Mouse (Mus musculus): ENCODE data around the gene Irak3. TPM values are rescaled to one million over a fixed set of nuclear protein-coding genes. Genes with fewer than 3 reads are reported as not detected.

Irak3 gene
- 8.1 and 8.8 TPM in 2 replicates for total RNA-seq (2014; fragmentation: Nextera tagmentation)
- total RNA-seq (2017), result 5.9 and 8.6 TPM in 2 replicates

DNA sequence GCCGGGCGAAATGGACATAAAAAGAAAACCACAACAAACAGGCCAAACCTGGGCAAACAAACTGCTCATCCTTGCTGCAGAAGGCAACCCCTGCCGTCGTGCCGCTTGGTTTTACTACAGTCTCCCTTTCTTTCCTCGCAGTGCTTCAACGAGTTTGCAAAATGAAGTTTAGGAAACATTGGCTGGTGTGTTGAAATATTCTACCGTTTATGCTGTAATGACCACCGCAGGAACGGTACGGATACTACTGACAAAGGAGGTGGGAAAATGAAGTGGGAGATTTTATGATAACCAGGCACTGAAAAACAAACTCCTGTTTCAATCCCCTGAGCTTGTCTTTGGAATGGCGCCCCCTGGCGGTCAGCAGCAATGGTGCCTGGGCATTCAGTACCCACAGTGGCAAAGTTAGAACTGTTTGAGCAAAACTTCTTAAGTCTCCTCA lies at the start of gene Irak3:
Irak3 (minus strand) TSS at position 170 of the 442 bp plus-strand sequence.
- ATAC-seq (replicated peaks; ENCODE audit: low FRiP score, low TSS enrichment, poor library complexity, severe bottlenecking), result peak; percentile 77

DNA sequence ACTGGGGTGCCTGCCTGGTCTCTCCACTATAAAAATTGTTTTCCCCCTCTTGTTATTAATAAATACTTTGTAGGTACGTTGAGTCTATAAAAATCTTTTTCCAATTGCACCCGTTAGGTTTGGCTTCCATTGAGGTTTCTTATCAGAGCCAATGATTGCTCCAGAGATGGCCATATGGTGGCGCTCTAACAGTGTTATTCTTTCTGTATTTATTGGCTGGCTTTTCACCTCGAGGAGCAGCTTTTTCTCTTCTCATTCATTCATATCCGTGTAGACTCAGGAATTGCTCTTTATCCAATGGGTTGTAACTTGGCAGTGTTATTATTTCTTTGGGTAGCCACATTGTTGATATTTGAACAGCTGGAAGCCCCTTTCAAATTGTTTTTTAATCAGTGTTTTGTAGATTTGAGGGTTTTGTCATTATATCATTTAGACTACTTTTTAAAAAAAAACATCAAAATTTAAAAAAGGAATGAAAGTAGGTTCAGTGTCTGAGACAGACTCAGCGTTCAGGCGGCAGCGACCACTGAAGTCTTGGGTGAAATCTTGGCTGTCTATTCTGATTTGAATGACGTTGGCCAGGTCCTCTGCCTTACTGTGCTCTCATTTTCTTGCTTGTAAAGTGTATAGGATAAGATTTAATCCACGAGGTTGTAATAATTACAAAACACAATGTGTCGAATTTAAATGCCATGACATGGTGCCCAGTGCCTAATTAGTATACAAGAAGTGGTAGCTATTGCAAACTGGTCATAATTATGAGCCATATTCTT lies 49.2 kb upstream of the Irak3 start:
- ATAC-seq (replicated peaks; ENCODE audit: low FRiP score, low TSS enrichment, poor library complexity, severe bottlenecking), result no peak

- peak; percentile 94 for ATAC-seq (replicated peaks; ENCODE audit: low FRiP score, low TSS enrichment, poor library complexity, severe bottlenecking)
Observed at GRCm38 (mm10) chr10:120246994-120247750, 45.2 kb upstream of the Irak3 start.

GRCm38 (mm10) chr10:120245681-120246080 lies 43.8 kb upstream of the Irak3 start:
- no peak for ATAC-seq (replicated peaks; ENCODE audit: low FRiP score, low TSS enrichment, poor library complexity, severe bottlenecking)

- ATAC-seq (replicated peaks; ENCODE audit: low FRiP score, low TSS enrichment, poor library complexity, severe bottlenecking), result no peak
Observed at GRCm38 (mm10) chr10:120242421-120242820, 40.5 kb upstream of the Irak3 start.

DNA sequence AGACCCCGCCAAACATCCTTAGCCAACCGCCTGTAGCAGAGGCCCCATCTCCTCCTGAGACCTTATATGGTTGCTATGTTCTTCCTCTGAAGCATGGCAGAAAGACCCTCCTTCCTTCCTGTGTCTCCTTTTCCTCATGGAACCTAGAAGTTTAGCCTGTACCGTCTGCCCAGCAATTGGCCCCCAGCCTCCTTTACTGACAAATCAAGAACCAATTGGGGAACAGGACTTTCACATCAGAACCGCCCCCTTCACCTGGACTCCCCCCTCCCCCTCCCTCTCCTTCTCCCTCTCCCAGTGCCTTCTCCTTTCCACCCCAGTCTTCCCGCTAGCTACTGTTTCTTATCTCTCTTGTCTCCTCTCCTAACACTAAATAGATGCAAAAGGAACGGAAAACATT lies 37.5 kb upstream of the Irak3 start:
- no peak for ATAC-seq (replicated peaks; ENCODE audit: low FRiP score, low TSS enrichment, poor library complexity, severe bottlenecking)

GRCm38 (mm10) chr10:120238241-120238640 lies 36.3 kb upstream of the Irak3 start:
- ATAC-seq (replicated peaks; ENCODE audit: low FRiP score, low TSS enrichment, poor library complexity, severe bottlenecking), result no peak

- ATAC-seq (replicated peaks; ENCODE audit: low FRiP score, low TSS enrichment, poor library complexity, severe bottlenecking), result no peak
Observed at GRCm38 (mm10) chr10:120236855-120237254, 34.9 kb upstream of the Irak3 start.

DNA sequence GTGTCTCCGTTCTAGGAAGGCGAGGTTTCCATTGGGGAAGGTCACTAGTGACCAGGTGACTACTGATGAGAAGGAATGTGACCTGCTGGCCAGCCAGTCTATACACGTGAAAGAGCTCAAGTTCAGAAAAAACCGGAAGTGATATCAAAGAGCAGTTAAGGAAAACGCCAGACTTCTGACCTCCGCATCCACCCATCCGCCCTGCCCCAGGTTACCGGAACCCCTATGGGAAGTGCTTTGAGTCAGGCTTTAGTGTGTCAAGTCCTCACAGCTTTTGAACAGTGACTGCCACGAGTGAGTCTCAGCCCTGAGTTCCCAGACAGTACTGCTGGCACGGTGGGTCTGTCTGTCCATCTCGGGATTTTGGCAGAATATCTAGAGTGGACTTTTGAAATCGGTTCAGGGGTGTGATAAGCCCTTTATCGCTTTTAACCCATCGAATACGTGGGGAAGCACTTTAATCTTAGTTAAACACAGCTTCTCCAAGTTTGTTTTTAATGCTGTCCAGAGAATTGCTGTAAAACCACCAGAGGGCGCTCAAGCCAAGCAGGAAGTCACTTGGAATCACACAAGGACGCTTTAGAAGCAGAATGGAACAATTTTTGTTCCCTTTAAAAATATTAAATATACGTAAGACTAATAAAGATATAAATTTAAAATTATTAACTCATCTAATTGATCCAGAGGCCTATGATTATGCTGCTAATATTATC lies 31.9 kb upstream of the Irak3 start:
- peak; percentile 62 for ATAC-seq (replicated peaks; ENCODE audit: low FRiP score, low TSS enrichment, poor library complexity, severe bottlenecking)

DNA sequence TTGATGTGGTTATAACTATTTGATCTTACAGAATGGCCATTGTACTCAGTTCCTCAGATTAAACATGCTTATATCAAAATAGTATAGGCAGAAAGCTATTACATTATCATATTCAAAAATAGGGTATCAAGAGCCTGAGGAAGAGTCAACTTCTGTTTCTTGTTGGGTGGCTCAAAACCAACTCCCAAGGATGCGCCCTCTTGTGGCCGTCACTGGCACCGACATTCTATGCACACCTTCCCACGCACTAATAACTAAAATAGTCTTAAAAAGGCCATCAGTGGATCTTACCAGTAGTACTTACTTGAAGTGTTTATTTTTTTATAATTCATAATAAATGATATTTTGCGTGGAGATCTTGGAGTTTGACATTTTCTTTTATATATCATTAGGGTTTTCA lies 29.8 kb upstream of the Irak3 start:
- peak; percentile 51 for ATAC-seq (replicated peaks; ENCODE audit: low FRiP score, low TSS enrichment, poor library complexity, severe bottlenecking)

DNA sequence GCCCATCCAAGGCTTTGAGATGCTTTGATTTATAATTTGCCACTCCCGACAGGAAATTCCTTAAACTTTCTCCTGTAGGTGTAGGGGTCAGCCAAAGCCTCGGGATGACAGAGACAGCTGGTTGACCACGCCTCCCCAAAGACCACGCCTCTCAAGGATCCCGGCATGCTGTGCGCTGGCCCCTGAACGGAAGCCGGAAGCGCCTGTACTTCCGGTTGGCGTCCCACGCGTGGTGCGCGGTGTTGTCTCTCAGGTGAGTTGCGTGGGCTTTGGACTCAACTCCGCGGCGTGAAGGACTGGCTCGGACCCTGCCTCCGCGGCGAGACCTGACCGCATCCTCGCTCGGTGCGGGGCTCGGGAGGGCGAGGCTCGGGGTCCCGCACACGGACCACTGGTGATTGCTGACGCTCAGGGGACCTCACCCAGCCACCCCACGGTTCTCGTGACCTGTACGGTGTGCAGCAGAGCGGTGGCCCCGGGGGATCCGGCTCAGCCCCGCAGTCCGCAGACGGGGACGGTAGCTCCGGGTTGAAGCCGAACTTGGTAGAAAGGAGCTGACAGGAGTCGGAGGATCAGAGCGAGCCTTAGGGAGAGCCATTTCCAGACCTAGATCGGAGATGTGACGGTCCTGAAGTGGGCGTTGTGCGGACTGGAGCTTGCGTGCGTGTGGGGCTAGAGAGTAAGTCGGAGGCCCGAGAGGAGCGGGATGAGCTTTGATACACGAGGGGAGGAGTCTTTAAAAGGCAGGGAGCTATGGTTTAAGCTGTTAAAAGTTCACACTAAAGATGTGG lies 25.1 kb upstream of the Irak3 start, which contains the start of gene Llph:
Llph (plus strand) TSS at position 200 of the 791 bp plus-strand sequence.
- ATAC-seq (replicated peaks; ENCODE audit: low FRiP score, low TSS enrichment, poor library complexity, severe bottlenecking), result peak; percentile 89

DNA sequence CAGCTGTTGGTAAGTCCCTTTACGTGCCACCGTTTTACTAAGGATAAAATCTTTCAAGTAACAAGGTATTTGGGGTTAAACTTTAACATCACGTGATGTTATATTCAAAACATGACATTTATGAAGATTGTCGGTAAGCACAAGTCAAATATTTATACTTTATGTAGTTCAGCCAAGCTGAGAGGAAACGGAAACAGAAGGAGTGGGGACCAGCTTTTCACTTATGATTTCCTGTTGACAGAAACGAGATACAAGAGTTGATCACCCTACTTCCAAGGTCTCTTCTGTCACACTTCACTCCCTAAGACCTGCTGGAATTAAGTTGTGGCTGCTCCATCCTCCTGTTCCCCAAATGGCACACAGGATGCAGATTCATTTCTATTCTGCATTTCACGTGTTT lies 18.8 kb upstream of the Irak3 start:
- no peak for ATAC-seq (replicated peaks; ENCODE audit: low FRiP score, low TSS enrichment, poor library complexity, severe bottlenecking)

DNA sequence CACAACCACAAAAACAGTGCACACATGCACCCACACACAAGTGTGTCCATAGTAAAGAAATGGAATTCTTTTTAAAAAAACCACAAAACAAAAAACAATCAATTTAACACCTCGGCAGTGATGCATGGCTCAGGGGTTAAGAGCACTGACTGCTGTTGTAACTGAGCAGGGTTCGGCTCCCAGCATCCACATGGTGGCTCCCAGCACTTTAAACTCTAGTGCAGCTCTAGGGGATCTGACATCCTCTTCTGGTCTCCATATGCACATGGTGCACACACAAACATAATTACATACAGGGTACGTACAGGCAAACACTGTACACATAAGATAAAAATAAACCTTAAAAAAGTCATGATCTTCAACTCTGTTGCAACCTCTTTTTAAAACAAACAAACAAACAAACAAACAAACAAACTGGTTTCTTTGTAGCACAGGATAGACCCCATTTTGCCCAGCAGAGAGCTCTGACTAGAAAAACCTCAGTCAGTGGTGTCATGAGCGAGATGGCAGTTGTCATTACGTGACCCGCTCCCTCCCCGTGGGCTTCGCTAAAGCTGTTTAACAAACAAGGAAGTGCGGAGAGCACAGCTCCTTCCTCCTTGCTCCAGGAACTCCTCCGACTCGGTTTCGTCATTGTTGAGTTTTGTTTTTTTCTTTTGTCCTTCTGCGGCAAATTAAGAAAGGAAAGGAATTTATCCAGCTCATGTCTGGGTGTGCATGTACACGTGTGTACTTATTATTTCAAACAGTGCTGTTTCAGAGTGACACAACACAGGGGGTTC lies 17.8 kb upstream of the Irak3 start:
- peak; percentile 50; the same call in 1 of the 2 replicates for ATAC-seq (replicated peaks; ENCODE audit: low FRiP score, low TSS enrichment, poor library complexity, severe bottlenecking)

DNA sequence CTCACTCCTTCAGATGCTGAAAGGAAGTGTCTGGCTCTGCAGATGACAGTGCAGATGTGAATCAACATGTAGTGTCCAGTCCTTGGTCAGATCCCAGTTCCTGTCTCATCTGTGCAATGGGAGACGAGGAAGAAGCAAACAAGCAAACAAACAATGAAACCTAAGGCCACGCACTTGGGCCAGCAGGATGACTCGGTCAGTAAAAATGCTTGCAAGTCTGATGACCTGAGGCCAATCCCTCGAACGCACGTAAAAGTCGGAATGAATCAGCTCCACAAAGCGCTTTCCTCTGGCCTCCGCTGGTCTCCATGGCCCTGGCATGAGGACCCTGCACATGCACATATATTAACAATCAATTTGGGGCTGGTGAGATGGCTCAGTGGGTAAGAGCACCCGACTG lies 17.1 kb upstream of the Irak3 start:
- ATAC-seq (replicated peaks; ENCODE audit: low FRiP score, low TSS enrichment, poor library complexity, severe bottlenecking), result no peak

DNA sequence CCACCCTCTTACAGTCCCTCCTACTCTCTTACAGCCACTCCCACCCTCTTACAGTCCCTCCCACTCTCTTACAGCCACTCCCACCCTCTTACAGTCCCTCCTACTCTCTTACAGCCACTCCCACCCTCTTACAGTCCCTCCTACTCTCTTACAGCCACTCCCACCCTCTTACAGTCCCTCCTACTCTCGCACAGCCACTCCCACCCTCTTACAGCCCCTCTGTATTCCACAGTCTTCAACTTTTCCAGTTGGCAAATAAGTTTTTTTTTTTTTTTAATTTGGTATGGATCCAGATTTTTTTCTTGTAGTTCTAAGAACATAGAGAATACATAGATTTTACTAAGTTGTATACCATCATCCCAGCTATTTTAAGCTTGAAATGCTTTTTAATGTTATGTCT lies 15.2 kb upstream of the Irak3 start:
- peak; percentile 32; the same call in 1 of the 2 replicates for ATAC-seq (replicated peaks; ENCODE audit: low FRiP score, low TSS enrichment, poor library complexity, severe bottlenecking)

DNA sequence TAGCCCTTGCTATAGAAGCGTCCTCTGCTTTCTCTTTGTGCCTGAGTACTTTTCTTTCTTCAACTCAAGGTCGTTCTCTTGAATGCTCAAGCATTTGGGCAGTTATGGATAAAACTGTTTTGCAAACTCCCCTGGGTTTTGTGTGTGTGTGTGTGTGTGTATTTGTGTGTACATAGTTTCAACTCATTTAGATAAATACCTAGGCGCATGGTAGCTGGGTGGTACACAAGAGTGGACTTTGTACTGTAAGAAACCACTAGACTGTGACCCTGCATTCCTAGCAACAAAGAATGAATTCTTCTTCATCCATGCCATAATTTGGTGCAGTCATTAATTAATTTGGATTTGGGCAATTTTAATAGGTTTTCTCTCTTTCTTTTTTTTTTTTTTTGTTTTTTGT lies 8.2 kb upstream of the Irak3 start:
- no peak for ATAC-seq (replicated peaks; ENCODE audit: low FRiP score, low TSS enrichment, poor library complexity, severe bottlenecking)

- ATAC-seq (replicated peaks; ENCODE audit: low FRiP score, low TSS enrichment, poor library complexity, severe bottlenecking), result peak; percentile 45
Observed at GRCm38 (mm10) chr10:120209539-120209925, 7.6 kb upstream of the Irak3 start.
